In the genomic region with DNA sequence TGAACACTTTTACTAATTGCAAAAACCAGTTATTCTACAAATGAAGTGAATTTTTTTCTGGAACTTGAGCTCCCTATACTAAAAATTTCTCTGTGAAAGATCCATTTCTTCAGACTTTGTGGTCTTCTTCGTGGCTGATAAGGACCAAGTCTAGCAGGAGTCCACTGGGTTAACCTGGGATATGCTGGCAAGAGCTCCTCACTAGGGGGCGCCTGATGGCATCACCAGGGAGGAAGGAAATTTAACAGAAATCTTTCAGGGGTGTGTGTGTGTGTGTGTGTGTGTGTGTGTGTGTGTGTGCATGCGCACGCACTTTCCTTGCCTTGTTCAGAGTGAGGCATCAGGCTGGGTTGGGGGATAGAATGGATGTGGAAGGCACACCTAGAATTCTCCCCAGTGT, we compare ENCODE assay signal across 8 mouse cellular contexts. TPM values are rescaled to one million over a fixed set of nuclear protein-coding genes. Genes with fewer than 3 reads are reported as not detected.
DNase-seq lines count a peak whose midpoint lies in the region.

No protein-coding gene starts in this region.

- peak; percentile 10 for DNase-seq in gastrocnemius, adult 18-20 months (ENCODE audit: low spot score)
- no peak for DNase-seq in gastrocnemius, postnatal 25 days
- peak; percentile 14 for DNase-seq in right cerebral cortex, adult 18-20 months
- DNase-seq in right cerebral cortex, postnatal 25 days = no peak
- DNase-seq in c-Kit-positive CD71-positive TER-119-positive erythroid progenitor cells, embryonic 14.5 days (ENCODE audit: low spot score) = peak; percentile 34
- peak; percentile 36 to 45 for DNase-seq in lung, postnatal 4 days
- DNase-seq in thymus, postnatal 36 days = peak; percentile 52 to 55
- DNase-seq in layer of hippocampus, postnatal 36 days = no peak

RNA-seq across cellular contexts. Expression of a gene that starts 8.5 kb away (rescaled TPM):
- total RNA-seq in gastrocnemius, adult 18-20 months (2021) = 10 to 100 TPM; 24.0 to 27.4 TPM
- 10 to 100 TPM; 23.4 to 27.3 TPM for total RNA-seq in gastrocnemius, postnatal 25 days (2021)
- 10 to 100 TPM; 17.5 to 20.6 TPM for total RNA-seq in layer of hippocampus, postnatal 36 days (2021)

Comparison
In these comparisons a context has a peak if more than half of its experiments do, and no peak if none do; other contexts are left out.
1. DNase-seq: peak in gastrocnemius, adult 18-20 months (single experiment), right cerebral cortex, adult 18-20 months (single experiment), c-Kit-positive CD71-positive TER-119-positive erythroid progenitor cells, embryonic 14.5 days (single experiment), lung, postnatal 4 days (2 of 2) and thymus, postnatal 36 days (2 of 2); none in gastrocnemius, postnatal 25 days (single experiment), right cerebral cortex, postnatal 25 days (single experiment) and layer of hippocampus, postnatal 36 days (0 of 2).